Comparison of ENCODE assay signal across 30 mouse cellular contexts in genomic region chr2:121733426-121733825, GRCm38 (mm10).
DNase-seq lines count a peak whose midpoint lies in the region; ATAC-seq and TF ChIP-seq lines count a peak whose summit lies in the region.
"Had no signal": no experiment of that assay in that cellular context is flagged by ENCODE, and none has a peak within 500 bp of the region (broad histone marks: within the 10 kb centered on the region; RNA-seq: fewer than 3 reads in every experiment).

No protein-coding gene starts in this region.

- H3K27me3 ChIP-seq in forebrain, postnatal 0 days (ENCODE audit: insufficient read depth, low read length), result no peaks in the 10 kb centered on the region
- H3K27me3 ChIP-seq in forebrain, embryonic 12.5 days, result no peaks in the 10 kb centered on the region
- no peaks in the 10 kb centered on the region for H3K27me3 ChIP-seq in midbrain, embryonic 12.5 days
- H3K27me3 ChIP-seq in midbrain, embryonic 10.5 days (ENCODE audit: low read depth, poor library complexity, severe bottlenecking), result no peaks in the 10 kb centered on the region
- H3K27me3 ChIP-seq: embryonic facial prominence, embryonic 13.5 days; heart, embryonic 12.5 days; heart, embryonic 15.5 days had no signal

- H3K9ac ChIP-seq in forebrain, postnatal 0 days, result no peak overlapping the region
- no peak overlapping the region for H3K9ac ChIP-seq in forebrain, embryonic 12.5 days
- H3K9ac ChIP-seq in midbrain, embryonic 12.5 days (replicated peaks), result no peak overlapping the region
- H3K9ac ChIP-seq: embryonic facial prominence, embryonic 13.5 days; heart, embryonic 12.5 days; heart, embryonic 15.5 days; hindbrain, embryonic 14.5 days had no signal

- no peak overlapping the region for H3K4me3 ChIP-seq in forebrain, postnatal 0 days (ENCODE audit: low read depth, low read length)
- H3K4me3 ChIP-seq in forebrain, embryonic 12.5 days (replicated peaks), result no peak overlapping the region
- no peak overlapping the region for H3K4me3 ChIP-seq in midbrain, embryonic 12.5 days
- H3K4me3 ChIP-seq in midbrain, embryonic 10.5 days, result no peak overlapping the region
- H3K4me3 ChIP-seq: embryonic facial prominence, embryonic 10.5 days; embryonic facial prominence, embryonic 13.5 days; erythroblast, embryonic 14.5 days; forebrain, embryonic 10.5 days; gastrocnemius, adult 2 months; heart, embryonic 12.5 days; heart, embryonic 15.5 days had no signal

- H3K36me3 ChIP-seq in forebrain, postnatal 0 days (ENCODE audit: insufficient read depth), result no peaks in the 10 kb centered on the region
- H3K36me3 ChIP-seq in forebrain, embryonic 12.5 days (replicated peaks), result 0 out of 2 replicates have a peak, but pooled peaks cover 3% of the 10 kb centered on the region
- no peaks in the 10 kb centered on the region for H3K36me3 ChIP-seq in midbrain, embryonic 12.5 days
- H3K36me3 ChIP-seq in midbrain, embryonic 10.5 days, result 0 out of 2 replicates have a peak, but pooled peaks cover 2% of the 10 kb centered on the region
- H3K36me3 ChIP-seq: embryonic facial prominence, embryonic 10.5 days; embryonic facial prominence, embryonic 13.5 days; forebrain, embryonic 10.5 days; heart, embryonic 12.5 days; heart, embryonic 15.5 days had no signal

- H3K4me2 ChIP-seq in forebrain, postnatal 0 days (ENCODE audit: low read depth), result no peak overlapping the region
- H3K4me2 ChIP-seq in forebrain, embryonic 12.5 days, result no peak overlapping the region
- no peak overlapping the region for H3K4me2 ChIP-seq in midbrain, embryonic 12.5 days (replicated peaks)
- H3K4me2 ChIP-seq: embryonic facial prominence, embryonic 13.5 days; heart, embryonic 12.5 days; heart, embryonic 15.5 days; hindbrain, embryonic 14.5 days had no signal

- 45% methylated on average over 7 of the region's 7 CpGs for WGBS in forebrain, postnatal 0 days
- 49% methylated on average over 7 of the region's 7 CpGs for WGBS in forebrain, embryonic 12.5 days
- WGBS in midbrain, embryonic 12.5 days, result 57% methylated on average over 7 of the region's 7 CpGs
- 79% methylated on average over 7 of the region's 7 CpGs for WGBS in midbrain, embryonic 10.5 days

- no peaks in the 10 kb centered on the region for H3K4me1 ChIP-seq in forebrain, postnatal 0 days (ENCODE audit: insufficient read depth)
- no peaks in the 10 kb centered on the region for H3K4me1 ChIP-seq in forebrain, embryonic 12.5 days
- H3K4me1 ChIP-seq in midbrain, embryonic 12.5 days, result peaks cover 4% of the 10 kb centered on the region; the same call in 1 of the 2 replicates
- no peaks in the 10 kb centered on the region; the same call in 1 of the 2 replicates for H3K4me1 ChIP-seq in midbrain, embryonic 10.5 days
- H3K4me1 ChIP-seq: embryonic facial prominence, embryonic 10.5 days; embryonic facial prominence, embryonic 13.5 days; heart, embryonic 12.5 days; heart, embryonic 15.5 days had no signal

- no peak for TF ChIP-seq POLR2A in brain, embryonic 14.5 days (IDR thresholded peaks at IDR 0.05; ENCODE audit: borderline replicate concordance, extremely low read depth, insufficient read depth, insufficient read length, poor library complexity, severe bottlenecking)

- DNase-seq in forebrain, postnatal 0 days, result no peak
- DNase-seq in midbrain, embryonic 10.5 days (ENCODE audit: low spot score), result no peak
- DNase-seq in brain, embryonic 14.5 days (ENCODE audit: low read depth), result peak; percentile 61
- DNase-seq in thymus, postnatal 10 days (ENCODE audit: low spot score in 2 of 2), result no peak
- DNase-seq: adrenal gland, adult 8-10 months; adrenal gland, postnatal 25 days; cerebellum, adult 18-20 months; cerebellum, adult 9-10 months; cerebellum, postnatal 14 days; embryo, embryonic 11 days; gastrocnemius, adult 2 months; gastrocnemius, postnatal 14 days; heart, adult 11 months; heart, postnatal 10 days; heart, postnatal 4 days had no signal

- no peaks in the 10 kb centered on the region for H3K9me3 ChIP-seq in forebrain, postnatal 0 days (ENCODE audit: low read length)
- no peaks in the 10 kb centered on the region for H3K9me3 ChIP-seq in forebrain, embryonic 12.5 days
- H3K9me3 ChIP-seq in midbrain, embryonic 12.5 days, result no peaks in the 10 kb centered on the region
- H3K9me3 ChIP-seq in midbrain, embryonic 10.5 days (replicated peaks), result no peaks in the 10 kb centered on the region
- H3K9me3 ChIP-seq: embryonic facial prominence, embryonic 10.5 days; embryonic facial prominence, embryonic 13.5 days; forebrain, embryonic 10.5 days; heart, embryonic 15.5 days had no signal

- H3K27ac ChIP-seq in forebrain, postnatal 0 days (ENCODE audit: low read depth, low read length), result no peak overlapping the region
- no peak overlapping the region for H3K27ac ChIP-seq in forebrain, embryonic 12.5 days
- H3K27ac ChIP-seq in midbrain, embryonic 12.5 days (replicated peaks), result no peak overlapping the region
- H3K27ac ChIP-seq in midbrain, embryonic 10.5 days (replicated peaks), result no peak overlapping the region
- H3K27ac ChIP-seq: embryonic facial prominence, embryonic 10.5 days; embryonic facial prominence, embryonic 13.5 days; forebrain, embryonic 10.5 days; gastrocnemius, adult 2 months; heart, embryonic 15.5 days; hindbrain, embryonic 14.5 days; hindbrain, postnatal 0 days had no signal

- peak; percentile 34; the same call in 1 of the 2 replicates for ATAC-seq in forebrain, postnatal 0 days
- no peak for ATAC-seq in forebrain, embryonic 12.5 days (ENCODE audit: low FRiP score)
- ATAC-seq in midbrain, embryonic 12.5 days (ENCODE audit: low FRiP score, low read depth), result peak; percentile 44; the same call in 1 of the 2 replicates
- ATAC-seq: activated CD4-positive, CD25-positive, alpha-beta regulatory T cell, adult 4 months; CD4-positive, CD25-positive, alpha-beta regulatory T cell, adult 4 months; forebrain, embryonic 16.5 days; hindbrain, postnatal 0 days; inflammation-experienced regulatory T-cells, adult 6 months; intestine, embryonic 16.5 days had no signal

- no peak for TF ChIP-seq CTCF in forebrain, postnatal 0 days (IDR thresholded peaks at IDR 0.05; ENCODE audit: low read depth)
- no peak for TF ChIP-seq CTCF in brain, embryonic 14.5 days (IDR thresholded peaks at IDR 0.05; ENCODE audit: borderline replicate concordance, extremely low read depth, insufficient read depth, insufficient read length)
